Mouse (Mus musculus) testis, adult 2 months (tissue): ENCODE measurements at regions not wholly inside any gene's neighbourhood (a gene's known extent, or its start where the extent isn't known, plus 50 kb on each side); places are given as distances from the start of the nearest gene placed in this dataset.

ENCODE experiments used
- H3K27ac ChIP-seq: fragments of 200-500 bp; 2 replicates; pipeline ENCODE4 v1.5.1; 2012; ENCODE audit warnings: low read depth, low read length; ENCODE audit not compliant: control insufficient read depth, insufficient read depth
- H3K27me3 ChIP-seq: fragments of 200-500 bp; 2 replicates; pipeline ENCODE4 v1.6.1; 2012; ENCODE audit warnings: mild to moderate bottlenecking, low read length, moderate library complexity; ENCODE audit not compliant: control insufficient read depth, insufficient read depth
- H3K36me3 ChIP-seq: fragments of 200-500 bp; 2 replicates; pipeline ENCODE4 v1.6.1; 2012; ENCODE audit warnings: mild to moderate bottlenecking, low read length; ENCODE audit not compliant: control insufficient read depth, insufficient read depth
- H3K4me1 ChIP-seq: fragments of 200-500 bp; 2 replicates; pipeline ENCODE4 v1.6.1; 2012; ENCODE audit warnings: low read length; ENCODE audit not compliant: control insufficient read depth, insufficient read depth
- H3K4me3 ChIP-seq: fragments of 200-500 bp; 2 replicates; pipeline ENCODE4 v1.5.1; 2012; ENCODE audit warnings: low read depth, mild to moderate bottlenecking, low read length, moderate library complexity, mixed read lengths; ENCODE audit not compliant: control insufficient read depth
- CTCF ChIP-seq: fragments of 200-500 bp; IDR thresholded peaks from 2 replicates; pipeline ENCODE4 v1.5.1; 2012; ENCODE audit warnings: low read depth, mild to moderate bottlenecking, inconsistent platforms, low read length, moderate library complexity; ENCODE audit not compliant: control insufficient read depth, insufficient read depth, insufficient replicate concordance
- POLR2A ChIP-seq: fragments of 200-500 bp; IDR thresholded peaks from 2 replicates; pipeline ENCODE4 v1.6.1; 2012; ENCODE audit warnings: low read depth, mild to moderate bottlenecking, inconsistent platforms, low read length, moderate library complexity; ENCODE audit not compliant: control insufficient read depth

GRCm38 (mm10) chr12:77997916-77998315 is 196.1 kb upstream of the Gm6657 start:
- H3K4me3 ChIP-seq: no peak overlapping the region
- no peaks in the 10 kb centered on the region for H3K36me3 ChIP-seq
- no peaks in the 10 kb centered on the region for H3K4me1 ChIP-seq
- no peak overlapping the region for H3K27ac ChIP-seq
- no peaks in the 10 kb centered on the region for H3K27me3 ChIP-seq
- TF ChIP-seq CTCF (no peak), POLR2A (no peak)

GRCm38 (mm10) chr12:78000401-78000800 is 193.6 kb upstream of the Gm6657 start:
- H3K4me3 ChIP-seq: no peak overlapping the region
- TF ChIP-seq CTCF (no peak), POLR2A (no peak)
- H3K36me3 ChIP-seq: no peaks in the 10 kb centered on the region

GRCm38 (mm10) chr12:78001846-78002245 is 192.2 kb upstream of the Gm6657 start:
- H3K27ac ChIP-seq: no peak overlapping the region
- no peaks in the 10 kb centered on the region for H3K27me3 ChIP-seq
- H3K4me3 ChIP-seq: no peak overlapping the region
- no peaks in the 10 kb centered on the region for H3K4me1 ChIP-seq
- no peaks in the 10 kb centered on the region for H3K36me3 ChIP-seq
- no peak for TF ChIP-seq CTCF
- TF ChIP-seq POLR2A: no peak

More at GRCm38 (mm10) chr12:78000401-78000800, 193.6 kb upstream of the Gm6657 start:
- Histone ChIP-seq H3K27ac (no peak overlapping the region), H3K27me3 (no peaks in the 10 kb centered on the region), H3K4me1 (no peaks in the 10 kb centered on the region)

- Histone ChIP-seq H3K27me3 (no peaks in the 10 kb centered on the region), H3K4me3 (no peak overlapping the region), H3K36me3 (no peaks in the 10 kb centered on the region), H3K27ac (no peak overlapping the region), H3K4me1 (no peaks in the 10 kb centered on the region)
- no peak for TF ChIP-seq POLR2A
- no peak for TF ChIP-seq CTCF
Observed at GRCm38 (mm10) chr12:78033766-78034165, 160.3 kb upstream of the Gm6657 start.

DNA sequence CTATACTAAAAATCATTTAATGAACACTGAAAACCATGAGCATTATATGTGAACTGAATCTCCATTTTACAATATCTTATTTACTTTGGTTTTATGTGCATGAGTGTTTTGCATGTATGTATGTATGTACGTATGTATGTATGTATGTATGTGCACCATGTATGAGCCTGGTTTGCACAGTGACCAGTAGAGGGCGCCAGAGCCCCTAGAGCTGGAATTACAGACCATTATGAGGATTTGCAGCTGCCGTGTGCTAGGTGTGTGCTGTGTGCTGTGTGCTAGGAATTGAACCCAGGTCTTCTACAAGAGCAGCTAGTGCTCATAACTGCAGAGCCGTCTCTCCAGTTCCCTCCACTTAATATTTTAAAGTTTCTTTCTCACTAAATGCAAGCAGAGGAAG is 147.5 kb upstream of the Gm6657 start:
- Histone ChIP-seq H3K4me1 (no peaks in the 10 kb centered on the region), H3K36me3 (no peaks in the 10 kb centered on the region), H3K4me3 (no peak overlapping the region), H3K27me3 (no peaks in the 10 kb centered on the region), H3K27ac (no peak overlapping the region)
- peak; percentile 76; the same call in 1 of the 2 replicates for TF ChIP-seq CTCF
- TF ChIP-seq POLR2A: no peak

- Histone ChIP-seq H3K27ac (no peak overlapping the region), H3K4me3 (no peak overlapping the region), H3K36me3 (no peaks in the 10 kb centered on the region), H3K4me1 (peaks cover 3% of the 10 kb centered on the region; the same call in 1 of the 2 replicates), H3K27me3 (no peaks in the 10 kb centered on the region)
- TF ChIP-seq POLR2A (no peak), CTCF (peak; percentile 59; the same call in 1 of the 2 replicates)
Observed at GRCm38 (mm10) chr12:78055956-78056355, 138.1 kb upstream of the Gm6657 start.

- Histone ChIP-seq H3K27ac (no peak overlapping the region), H3K4me1 (peaks cover 3% of the 10 kb centered on the region; the same call in 1 of the 2 replicates)
Observed at GRCm38 (mm10) chr12:78057166-78057565, 136.9 kb upstream of the Gm6657 start.

GRCm38 (mm10) chr12:78059965-78060364 is 134.1 kb upstream of the Gm6657 start:
- TF ChIP-seq CTCF (no peak), POLR2A (no peak)
- Histone ChIP-seq H3K4me3 (no peak overlapping the region), H3K27ac (no peak overlapping the region), H3K36me3 (no peaks in the 10 kb centered on the region), H3K4me1 (peaks cover 3% of the 10 kb centered on the region; the same call in 1 of the 2 replicates), H3K27me3 (no peaks in the 10 kb centered on the region)

More at GRCm38 (mm10) chr12:78057166-78057565, 136.9 kb upstream of the Gm6657 start:
- Histone ChIP-seq H3K4me3 (no peak overlapping the region), H3K27me3 (no peaks in the 10 kb centered on the region), H3K36me3 (no peaks in the 10 kb centered on the region)
- TF ChIP-seq CTCF (no peak), POLR2A (no peak)

DNA sequence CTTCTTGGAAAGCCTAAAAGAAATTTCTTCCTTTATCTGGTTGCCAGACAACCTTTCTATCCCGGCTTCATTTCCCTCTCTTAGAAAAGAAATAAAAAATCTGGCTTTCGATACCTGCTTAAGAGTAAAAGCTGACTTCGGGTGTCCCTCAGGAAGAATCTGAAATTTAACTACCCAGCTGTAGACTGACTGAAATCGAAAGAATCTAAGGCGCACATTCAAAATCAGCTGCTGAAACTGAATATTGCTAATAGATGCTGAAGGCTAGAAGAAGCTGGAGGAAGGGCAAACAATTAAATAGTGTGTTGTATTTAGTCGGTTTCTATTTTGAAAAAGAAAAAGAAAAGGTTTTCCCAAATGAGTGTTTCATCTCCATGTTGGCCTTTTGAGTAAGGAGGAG is 128.0 kb upstream of the Gm6657 start:
- Histone ChIP-seq H3K36me3 (no peaks in the 10 kb centered on the region), H3K4me3 (no peak overlapping the region), H3K4me1 (no peaks in the 10 kb centered on the region), H3K27me3 (no peaks in the 10 kb centered on the region), H3K27ac (no peak overlapping the region)
- TF ChIP-seq CTCF: no peak
